Mouse (Mus musculus) cerebellum, postnatal 36 days (tissue): ENCODE results near the gene Anks4b.

Experiments
- DNase-seq, 2 experiments: peaks; one replicate each; pipeline ENCODE4 v3.0.0; 2021 to 2022; ENCODE audit warnings: mixed read lengths in 2 of 2

Gene Anks4b

GRCm38 (mm10) chr7:120173603-120174244, at the start of gene Anks4b:
TSS of gene Anks4b (plus strand) at chr7:120173858.
- no peak for DNase-seq

- peak; percentile 57 to 68 for DNase-seq
Measured at GRCm38 (mm10) chr7:120124844-120125243, 48.8 kb upstream of the Anks4b start.

- no peak for DNase-seq
Measured at GRCm38 (mm10) chr7:120126976-120127685, 46.5 kb upstream of the Anks4b start.

DNA sequence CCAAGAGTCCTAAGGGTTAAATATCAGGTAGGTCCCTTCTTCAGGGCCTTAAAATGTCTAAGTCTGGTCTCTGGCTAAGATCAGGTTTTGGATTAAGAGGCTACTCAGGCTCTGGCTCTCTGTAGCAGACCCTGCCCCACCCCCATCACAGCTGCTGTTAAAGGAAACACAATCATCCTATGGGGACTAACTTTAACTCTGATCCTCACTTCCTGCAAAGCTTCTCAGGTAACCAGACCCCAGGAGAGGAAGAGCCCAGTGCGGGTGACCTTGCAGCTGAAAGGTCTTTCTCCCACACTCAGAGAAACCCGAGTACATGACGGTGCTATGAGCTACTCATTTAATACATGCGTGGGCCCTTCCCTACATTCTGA, 46.0 kb upstream of the Anks4b start:
- no peak for DNase-seq

DNA sequence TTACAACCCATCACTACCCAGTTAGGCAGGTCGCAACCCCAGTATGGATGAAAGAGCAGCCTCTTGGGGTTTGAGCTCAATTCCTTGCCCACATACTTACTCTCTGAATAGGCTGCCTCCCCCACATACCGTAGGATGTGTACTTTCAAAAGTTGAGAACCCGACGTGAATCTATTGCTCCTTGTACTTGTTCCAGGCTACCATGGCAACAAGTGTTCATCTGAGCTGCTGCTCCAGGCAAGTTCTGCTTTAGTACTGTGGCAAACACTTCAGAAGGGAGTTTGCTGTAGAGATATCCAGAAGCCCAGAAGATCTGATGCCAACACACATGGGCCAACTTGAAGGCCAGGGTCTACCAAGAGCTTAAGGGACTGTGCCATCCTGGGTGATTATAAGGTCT, 44.7 kb upstream of the Anks4b start:
- no peak for DNase-seq

GRCm38 (mm10) chr7:120142743-120143142, 30.9 kb upstream of the Anks4b start:
- DNase-seq: no peak

- DNase-seq: no peak
Measured at GRCm38 (mm10) chr7:120145191-120145590, 28.5 kb upstream of the Anks4b start, which contains the start of gene Zp2. TSS of gene Zp2 (minus strand) at chr7:120145291.

DNA sequence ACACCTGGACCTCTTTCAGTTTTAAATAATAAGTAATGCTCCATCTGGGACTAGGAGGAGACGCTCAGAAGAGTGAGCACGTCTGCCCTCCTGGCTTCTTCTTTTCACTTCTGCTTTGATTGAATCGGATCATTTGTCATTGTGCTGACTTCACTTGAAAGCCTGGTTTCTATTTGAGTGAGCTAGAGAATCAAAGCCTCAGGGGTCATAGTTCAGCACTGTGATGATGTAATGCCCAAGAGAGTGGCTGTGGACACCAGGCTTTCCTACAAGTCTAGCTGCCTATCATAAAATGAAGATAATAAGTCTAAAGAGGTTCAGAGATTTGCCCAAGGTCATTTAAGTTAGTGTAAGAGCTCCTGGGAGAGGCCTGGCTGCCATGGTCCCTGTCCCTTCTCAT, 23.4 kb upstream of the Anks4b start:
- no peak for DNase-seq

DNA sequence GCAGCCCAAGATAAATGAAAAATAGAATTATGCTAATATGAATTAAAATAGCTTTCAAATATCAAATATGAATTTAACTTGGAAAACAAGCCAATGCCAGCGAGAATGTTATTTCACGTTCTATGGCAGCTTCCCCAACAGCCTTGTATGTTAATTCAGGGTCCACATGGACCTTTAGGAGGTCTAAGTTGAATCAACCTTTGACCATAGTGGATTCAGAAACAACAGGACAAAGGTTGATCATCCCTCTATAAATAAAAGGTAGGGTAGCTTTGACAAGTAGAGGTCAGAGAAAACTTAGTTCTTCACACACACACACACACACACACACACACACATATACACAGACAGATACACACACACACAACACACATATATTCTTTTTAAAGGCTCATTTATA, 22.8 kb upstream of the Anks4b start:
- no peak for DNase-seq

GRCm38 (mm10) chr7:120156841-120157409, 16.7 kb upstream of the Anks4b start:
- no peak for DNase-seq

- DNase-seq: no peak
Measured at GRCm38 (mm10) chr7:120157575-120158061, 16.0 kb upstream of the Anks4b start.

DNA sequence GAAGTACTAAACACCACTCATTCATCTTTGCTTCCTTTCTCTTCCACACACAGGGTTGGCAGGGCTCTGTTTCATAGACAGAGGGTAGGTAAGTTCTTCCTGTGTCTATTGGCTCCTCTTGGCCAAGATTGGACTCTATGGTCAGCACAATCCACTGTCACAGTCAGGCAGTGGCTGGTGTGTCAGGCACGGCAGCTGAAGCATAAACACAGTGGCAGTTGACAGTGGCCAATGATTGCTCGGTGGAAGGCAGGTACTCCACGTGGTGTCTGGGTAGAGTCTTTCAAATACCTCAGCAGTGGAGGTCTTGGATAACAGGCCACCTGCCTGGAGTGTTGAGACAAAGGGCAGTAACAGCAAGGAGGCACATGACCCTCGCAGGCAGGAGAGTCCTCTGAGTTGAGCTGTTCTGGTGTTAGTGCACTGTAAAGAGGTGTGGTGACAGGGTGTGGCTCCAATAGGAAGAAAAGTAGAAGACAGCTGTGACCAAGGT, 15.5 kb upstream of the Anks4b start:
- no peak for DNase-seq

DNA sequence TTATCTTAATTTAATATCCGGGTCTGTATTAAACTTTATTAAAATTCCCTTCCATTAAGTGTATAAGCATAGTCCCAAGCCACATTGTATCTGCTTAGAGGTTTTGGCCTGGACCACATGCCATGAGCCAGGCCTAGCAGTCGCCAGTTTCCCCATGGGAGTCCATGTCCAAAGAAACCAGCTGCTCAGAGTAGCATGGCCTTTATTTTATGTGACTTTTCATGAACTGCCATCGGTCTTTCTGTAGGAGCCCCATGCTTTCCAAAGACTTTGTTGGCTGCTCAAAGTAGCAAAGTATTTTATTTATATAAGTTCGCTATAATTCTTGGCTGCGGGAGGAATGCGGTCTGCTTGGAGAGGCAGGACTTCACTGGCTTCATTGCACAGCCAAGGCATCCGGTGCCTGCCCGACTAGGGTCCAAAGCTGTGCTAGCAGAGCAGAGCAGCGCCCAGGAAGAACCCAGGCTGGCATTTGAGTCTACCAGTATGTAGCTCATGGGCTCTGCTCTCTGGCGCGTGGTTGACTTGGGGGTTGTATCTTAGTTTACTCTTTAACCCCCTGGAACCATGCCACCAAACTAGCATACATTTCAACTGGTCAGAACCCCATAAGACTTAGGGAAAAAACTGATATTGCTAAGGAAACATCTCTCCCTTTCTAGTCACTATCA, 9.9 kb upstream of the Anks4b start:
- DNase-seq: no peak

DNA sequence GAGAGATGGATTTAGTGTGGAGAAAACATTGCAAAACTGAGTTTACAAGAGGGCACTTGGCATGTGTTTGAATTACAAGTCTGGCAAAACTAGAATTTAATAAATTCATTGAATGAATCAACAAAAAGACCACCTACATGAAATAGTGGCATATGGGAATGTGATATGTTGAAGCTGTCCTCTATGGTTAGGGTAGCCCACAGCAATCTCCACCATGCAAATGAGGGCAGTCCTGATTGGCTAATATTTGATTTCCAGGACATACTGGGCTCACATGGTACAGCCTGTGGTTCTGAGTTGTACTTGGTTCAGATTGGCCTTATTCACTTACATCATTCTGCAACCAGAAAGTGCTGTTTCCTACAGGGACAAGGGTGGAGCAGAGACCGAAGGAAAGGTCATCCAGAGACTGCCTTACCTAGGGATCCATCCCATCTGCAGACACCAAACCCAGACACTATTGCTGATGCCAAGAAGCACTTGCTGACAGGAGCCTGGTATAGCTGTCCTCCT, 1.4 kb upstream of the Anks4b start:
- no peak for DNase-seq

- no peak for DNase-seq
Measured at GRCm38 (mm10) chr7:120174723-120175504, 1.3 kb downstream of the Anks4b start.

DNA sequence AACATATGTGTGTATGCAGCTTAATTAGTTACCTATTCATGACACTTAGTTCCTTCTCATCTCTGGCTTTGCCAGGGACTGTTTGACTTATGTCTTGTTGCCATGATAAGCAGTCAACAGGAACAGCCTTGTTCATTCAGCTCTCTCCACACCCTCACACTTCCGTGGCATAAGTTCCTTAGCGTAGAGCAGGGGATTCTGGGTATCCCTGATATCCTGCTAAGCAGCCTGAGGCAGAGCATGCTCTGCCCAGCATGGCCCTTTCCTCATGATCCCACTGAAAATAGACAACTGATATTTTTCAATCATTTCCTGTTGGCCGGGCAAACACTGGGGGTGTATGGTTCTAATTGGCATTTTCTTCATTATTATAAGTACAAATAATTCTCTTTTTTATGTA, 4.0 kb downstream of the Anks4b start:
- DNase-seq: no peak

GRCm38 (mm10) chr7:120178935-120179334, 5.3 kb downstream of the Anks4b start:
- no peak for DNase-seq

GRCm38 (mm10) chr7:120180547-120180946, 6.9 kb downstream of the Anks4b start:
- DNase-seq: no peak

GRCm38 (mm10) chr7:120181401-120182230, 8.0 kb downstream of the Anks4b start:
- DNase-seq: no peak

DNA sequence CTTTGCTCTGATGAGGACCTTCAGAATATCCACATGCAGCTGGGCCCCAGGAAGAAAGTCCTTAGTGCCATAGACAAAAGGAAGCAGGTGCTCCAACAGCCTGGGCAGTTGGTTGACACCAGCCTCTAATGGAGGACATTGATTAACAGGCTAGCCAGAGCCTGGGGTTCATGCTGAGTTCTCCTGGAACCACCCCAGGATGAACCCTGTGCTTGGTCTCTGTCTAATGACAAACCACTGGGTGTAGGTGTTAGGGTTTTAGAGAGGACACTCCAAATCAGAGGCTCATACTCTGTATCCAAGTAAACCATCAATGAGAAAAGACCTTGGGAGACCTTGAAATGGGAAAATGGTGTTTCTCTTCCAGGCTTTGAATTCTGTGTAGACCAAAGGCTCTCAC, 9.2 kb downstream of the Anks4b start:
- no peak for DNase-seq

DNA sequence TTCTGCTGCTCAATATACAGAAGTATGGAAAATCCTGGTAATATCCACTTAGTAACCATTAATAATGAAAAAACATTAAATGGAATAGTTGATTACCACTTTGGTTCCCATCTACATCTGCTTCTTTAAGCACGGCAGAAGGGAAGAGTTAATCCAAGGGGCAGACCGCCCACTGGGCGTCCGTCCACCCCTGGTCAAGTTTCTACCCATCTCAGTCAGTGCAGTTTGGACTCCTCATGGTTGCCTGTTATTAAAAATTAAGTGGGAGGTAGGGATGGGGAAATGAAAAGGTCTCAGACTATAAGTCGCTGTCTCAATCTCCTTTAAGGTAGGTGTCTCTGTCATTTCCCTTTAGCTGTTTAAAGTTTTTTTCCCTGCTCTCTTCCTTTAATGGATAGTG, 15.3 kb downstream of the Anks4b start:
- no peak for DNase-seq
